Mouse (Mus musculus) layer of hippocampus, adult 9-10 months (tissue): ENCODE results near the gene Gm42417.

ENCODE experiments used
- DNase-seq: peaks from one replicate; pipeline ENCODE4 v3.0.0; 2022; ENCODE audit warnings: low spot score

Gm42417 gene

DNA sequence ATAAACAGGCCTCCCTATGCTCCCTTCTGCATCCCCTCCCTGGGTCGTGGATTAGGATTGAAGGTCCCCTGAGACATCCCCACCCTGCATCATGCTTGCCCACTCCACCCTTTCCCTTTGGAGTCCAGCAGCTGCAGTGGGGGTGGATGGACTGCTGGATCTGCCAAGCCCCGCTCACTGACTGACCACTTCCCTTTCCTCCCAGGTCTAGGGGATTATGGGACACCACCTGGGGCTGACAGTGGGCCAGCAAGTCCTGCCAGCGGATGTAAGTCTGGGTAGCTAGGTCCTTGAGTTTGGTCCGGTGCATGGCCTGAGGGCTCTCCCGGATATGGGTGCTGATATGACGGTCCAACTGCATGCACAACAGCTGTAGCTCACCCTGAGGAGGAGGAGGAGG lies 24.9 kb upstream of the Gm42417 start:
- no peak for DNase-seq

DNA sequence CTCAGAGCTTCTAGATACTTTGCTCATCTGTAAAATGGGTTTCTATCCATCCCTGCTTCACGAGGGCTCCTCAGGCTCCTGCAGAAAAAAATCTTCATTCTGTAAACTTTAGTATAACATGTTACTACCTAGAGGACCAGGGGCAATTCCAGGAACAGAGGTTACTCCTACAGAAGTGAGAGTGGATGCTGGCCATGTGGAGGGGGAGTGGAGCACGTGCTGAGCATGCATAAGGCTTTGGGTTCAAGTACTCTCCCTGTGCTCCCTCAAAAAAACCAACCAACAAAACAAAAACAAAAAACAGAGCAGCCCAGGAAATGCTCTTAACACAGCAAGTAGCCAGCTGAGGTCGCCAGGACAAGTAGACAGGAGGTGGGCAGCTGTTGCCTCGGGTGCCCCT lies 24.4 kb upstream of the Gm42417 start:
- DNase-seq = no peak

DNA sequence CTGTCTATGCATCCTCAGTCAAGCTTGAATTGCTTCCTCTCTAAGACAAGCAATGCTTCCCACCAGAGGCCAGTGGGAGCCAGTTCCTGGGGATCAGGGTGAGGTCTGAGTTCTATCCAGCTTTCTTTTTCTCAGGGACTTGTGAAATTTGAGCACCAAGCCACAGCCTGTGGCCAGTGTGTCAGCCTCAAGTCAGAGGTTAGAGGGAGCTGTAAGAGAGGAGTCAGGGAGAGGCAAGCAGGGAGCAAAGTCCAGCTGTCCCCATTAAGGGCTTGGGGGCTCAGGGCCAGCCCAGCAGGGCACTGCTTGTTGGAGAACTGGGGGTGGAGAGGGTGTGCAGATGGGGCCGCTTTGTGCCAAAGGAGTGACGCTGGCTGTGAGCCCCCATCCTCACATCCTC lies 24.0 kb upstream of the Gm42417 start:
- no peak for DNase-seq

DNA sequence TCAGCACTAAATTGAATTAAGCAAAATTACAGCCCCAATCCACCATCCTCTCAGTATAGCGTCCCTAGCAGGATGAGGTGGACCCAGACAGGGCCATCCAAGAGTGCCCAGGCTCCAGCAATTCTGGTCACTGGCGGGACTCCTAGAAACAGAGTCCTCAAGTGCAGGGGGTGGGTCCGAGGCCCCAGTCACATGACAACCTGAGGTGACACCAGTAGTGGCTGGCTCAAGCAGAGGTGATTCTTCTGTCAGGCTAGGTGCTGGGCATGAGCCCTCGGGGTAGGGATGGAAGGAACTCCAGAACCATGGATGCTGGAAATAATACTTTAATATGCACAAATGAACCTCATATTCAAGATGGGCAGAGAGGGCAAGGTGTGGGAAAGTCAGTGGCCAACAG lies 23.2 kb upstream of the Gm42417 start:
- DNase-seq = no peak

GRCm38 (mm10) chr1:36560903-36561302 lies 21.7 kb upstream of the Gm42417 start:
- no peak for DNase-seq

- no peak for DNase-seq
Observed at GRCm38 (mm10) chr1:36559888-36560287, 20.7 kb upstream of the Gm42417 start.

DNA sequence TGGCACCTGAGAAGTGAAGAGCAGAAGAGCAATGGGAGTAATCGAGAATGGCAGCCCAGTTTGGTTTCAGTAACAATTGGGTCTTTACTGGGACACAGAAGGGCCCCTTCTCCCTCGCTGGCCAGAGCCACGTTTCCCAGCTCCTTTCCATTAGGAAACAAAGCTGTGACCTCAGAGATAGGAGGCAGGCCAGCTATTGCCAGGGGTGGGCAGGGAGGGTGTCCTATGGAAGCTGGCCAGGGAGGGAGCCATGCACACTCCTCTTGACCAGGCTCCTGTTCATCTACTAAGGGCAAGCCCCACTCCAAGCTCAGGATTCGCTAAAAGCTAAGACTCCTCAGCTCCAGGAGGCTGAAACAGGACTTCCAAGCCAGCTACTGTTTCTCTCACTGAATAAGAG lies 20.0 kb upstream of the Gm42417 start:
- DNase-seq = no peak

GRCm38 (mm10) chr1:36558031-36558993 lies 19.1 kb upstream of the Gm42417 start, which contains the start of gene Sema4c:
Sema4c (minus strand) TSS chr1:36558349.
- no peak for DNase-seq

- DNase-seq = no peak
Observed at GRCm38 (mm10) chr1:36557457-36558011, 18.3 kb upstream of the Gm42417 start.

DNA sequence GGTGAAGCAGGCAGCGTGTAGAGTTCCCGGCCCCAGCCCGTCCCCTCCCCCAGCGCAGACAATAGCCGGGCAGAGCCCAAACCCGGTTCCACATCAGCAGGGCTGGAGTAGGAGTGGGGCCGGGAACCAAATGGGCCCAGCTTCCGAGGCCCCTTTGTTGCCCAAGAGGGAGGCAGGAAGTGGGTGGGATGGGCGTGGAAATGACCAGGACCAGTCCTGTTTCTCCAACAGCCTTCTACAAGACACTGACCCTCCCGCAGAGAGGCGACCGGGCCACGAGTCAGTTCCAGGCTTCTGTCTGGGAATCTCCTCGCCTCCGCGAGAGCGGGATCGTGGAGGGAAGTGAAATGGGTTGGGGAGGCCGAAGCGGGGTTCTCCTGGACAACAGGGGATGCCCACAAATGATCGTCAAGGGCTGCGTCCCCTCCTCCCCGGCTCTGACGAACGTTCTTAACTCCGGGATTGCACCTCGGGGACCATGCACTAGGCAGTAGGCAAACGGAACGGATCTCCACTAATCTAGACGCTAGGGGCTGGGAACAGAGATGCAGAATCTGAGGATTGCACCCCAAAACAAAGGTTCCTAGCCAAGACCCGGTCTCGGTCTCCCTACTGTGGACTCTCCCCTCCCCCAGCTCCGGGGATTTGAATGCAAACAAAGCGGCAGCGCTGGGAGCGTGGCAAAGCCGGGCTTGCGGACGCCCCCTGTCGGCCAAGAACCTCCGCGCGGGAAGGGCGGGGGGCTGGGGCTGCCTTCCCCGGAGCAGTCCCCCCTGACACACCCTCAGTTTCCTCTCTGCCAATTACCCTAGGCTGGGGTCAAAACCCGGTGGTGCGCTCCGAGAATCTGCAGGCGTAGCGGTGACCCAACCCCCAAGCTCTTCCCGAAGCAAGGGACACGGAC lies 17.6 kb upstream of the Gm42417 start:
- peak; percentile 77 for DNase-seq

DNA sequence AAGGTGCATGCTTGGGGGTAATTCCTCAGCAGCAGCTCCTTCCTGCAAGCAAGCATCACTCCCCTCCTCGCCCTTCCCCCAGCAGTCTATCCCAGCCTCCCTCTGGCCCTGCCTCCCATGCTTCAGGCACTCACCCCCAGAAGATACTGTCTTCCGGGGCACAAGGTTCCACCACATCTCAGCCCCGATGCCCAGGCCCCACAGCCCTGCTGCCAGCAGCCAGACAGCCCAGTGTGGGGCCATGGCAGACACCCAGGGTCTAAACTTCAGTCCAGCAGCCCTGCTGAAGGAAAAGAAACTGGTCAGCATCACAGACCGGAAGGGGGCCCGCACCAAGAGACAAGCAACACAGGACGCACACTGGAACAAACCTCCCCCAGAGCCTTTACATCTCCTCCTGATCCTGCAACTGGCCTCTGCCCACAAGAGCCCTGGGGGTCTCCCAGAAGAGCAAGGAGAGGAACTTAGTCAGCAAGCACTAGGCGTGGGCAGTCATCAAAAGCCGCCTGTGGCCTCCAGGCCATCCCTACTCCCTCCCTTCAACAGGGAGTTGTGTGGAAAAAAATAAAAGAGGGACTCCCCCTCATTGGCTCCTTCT lies 16.7 kb upstream of the Gm42417 start:
- no peak for DNase-seq

- DNase-seq = no peak
Observed at GRCm38 (mm10) chr1:36554633-36555399, 15.6 kb upstream of the Gm42417 start.

DNA sequence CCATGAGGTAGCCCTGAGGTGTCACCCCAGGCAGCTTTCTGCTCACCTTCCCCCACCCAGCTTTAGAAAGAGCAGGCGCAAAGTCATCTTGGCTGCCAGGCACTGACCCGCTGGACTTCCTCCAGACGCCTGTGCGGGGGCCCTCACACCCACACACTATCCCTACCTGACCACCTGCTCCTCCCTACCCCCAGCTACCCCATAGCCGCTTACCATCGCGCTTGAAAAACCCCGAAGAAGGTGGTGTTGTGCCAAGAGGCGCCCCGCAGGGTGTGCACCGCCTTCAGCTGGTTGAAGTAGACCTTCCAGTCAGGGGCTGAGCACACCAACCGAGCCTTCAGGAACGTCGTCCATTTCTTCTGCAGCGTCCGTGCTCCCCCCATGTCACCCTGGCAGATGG lies 13.3 kb upstream of the Gm42417 start:
- DNase-seq = no peak

DNA sequence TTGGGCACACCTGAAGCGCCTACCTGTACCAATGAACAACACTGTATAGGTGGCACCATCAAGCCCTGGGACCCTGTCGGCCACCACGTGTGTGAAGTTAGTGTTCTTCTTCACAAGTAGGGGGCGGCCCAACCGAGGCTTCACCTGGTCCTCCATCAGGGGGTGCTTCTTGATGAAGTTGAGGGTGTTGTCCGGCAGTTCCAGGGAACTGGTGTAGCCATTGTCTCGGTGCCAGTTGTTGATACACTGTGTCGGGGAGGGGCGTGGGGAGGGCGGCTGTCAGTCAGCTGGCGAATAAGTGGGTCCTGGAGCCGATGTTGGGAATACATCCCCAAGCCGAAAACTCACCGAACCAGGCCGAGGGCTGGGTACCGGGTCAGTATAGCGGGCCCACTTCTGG lies 12.7 kb upstream of the Gm42417 start:
- DNase-seq = no peak

GRCm38 (mm10) chr1:36550075-36550863 lies 11.0 kb upstream of the Gm42417 start:
- no peak for DNase-seq

DNA sequence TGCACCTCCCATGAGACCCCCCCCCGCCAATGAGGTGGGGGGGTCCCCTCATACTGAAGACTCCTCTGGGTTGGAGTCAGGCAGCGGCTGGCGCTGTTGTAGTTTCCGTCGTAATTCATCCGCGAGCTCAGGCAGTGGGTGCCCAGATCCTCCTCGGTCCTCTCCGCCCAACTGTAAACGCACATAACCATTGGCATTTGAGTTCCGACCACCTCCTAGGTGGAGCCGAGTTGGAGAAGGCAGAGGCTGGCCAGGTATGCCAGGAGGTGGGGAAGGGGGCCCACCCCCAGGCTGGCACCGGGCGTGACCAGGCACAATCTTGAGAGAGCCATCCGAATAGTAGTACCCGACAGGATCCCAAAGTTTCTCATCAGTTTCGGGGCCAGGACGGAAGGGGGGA lies 10.3 kb upstream of the Gm42417 start:
- DNase-seq = no peak

DNA sequence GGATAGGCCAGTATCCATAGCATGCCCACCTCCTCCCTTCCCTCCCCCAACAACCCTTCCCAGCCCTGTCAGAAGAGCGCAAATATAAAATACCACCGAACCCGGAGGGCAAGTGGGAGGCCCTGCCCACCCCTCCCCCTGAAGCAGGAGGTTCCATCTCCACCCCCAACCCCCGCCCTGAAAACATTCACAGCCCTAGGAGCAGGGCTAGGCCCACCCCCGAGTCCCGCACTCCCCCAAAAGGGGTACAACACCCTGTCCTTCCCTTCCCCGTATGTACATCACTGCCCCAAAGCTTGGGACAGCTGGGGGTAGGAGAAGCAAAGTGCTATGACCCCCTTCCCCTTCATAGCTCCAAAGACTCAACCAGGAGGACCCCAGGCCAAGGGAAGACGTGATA lies 9.5 kb upstream of the Gm42417 start:
- DNase-seq = no peak

GRCm38 (mm10) chr1:36547981-36548598 lies 8.9 kb upstream of the Gm42417 start:
- DNase-seq = no peak

DNA sequence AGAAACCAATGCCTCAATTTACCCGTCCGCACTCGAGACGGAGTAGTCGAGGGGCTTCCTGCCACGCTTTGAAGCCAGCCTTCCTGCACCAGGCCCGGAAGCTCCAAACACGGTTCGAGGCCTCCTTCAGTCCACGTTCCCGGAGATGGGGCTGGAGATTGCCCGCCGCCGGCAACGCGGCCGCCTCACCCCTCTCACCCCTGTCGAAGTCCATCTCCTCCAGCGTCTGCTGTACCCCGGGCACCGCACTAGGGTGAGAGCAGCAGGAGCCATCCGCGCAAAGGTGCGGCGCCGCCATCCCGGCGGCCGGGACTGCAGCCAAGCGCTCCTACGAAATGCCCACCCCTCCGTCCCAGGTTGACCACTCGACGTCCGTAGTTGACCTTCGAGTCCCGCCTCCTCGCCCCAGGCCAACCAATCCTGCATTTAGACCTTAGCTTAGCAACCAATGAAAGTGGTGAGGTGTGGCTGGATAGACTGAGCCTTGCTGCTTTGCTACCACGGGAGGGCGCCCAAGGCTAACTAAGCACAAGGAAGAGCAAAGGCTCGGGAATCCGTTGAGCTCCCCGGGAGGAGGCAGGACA lies 7.8 kb upstream of the Gm42417 start, which contains the start of gene Ankrd39:
Ankrd39 (minus strand) TSS at position 558 of the 584 bp plus-strand sequence.
- DNase-seq = peak; percentile 99
